Mouse (Mus musculus) left cerebral cortex, postnatal 4 days (tissue): ENCODE measurements around the gene Qrfpr. TPM values are rescaled to one million over a fixed set of nuclear protein-coding genes. Genes with fewer than 3 reads are reported as not detected.
A peak's percentile ranks its signal among the peaks of the same experiment; 100 is the strongest.

Experiments used
- DNase-seq: peaks from one replicate; pipeline ENCODE4 v3.0.0-alpha.2; 2022
- intact Hi-C: fragments of 180-260 bp; cut with DNase I; formaldehyde crosslinking; loops from one replicate; pipeline ENCODE4 v1.15.1; 2025
- total RNA-seq, 2 experiments: library from RNA; stranded (reverse); gene quantifications; 2 replicates each; pipeline ENCODE4 v1.2.3; 2021

Qrfpr gene
- total RNA-seq, 2 experiments from 2014 or later = 0.66 to 0.83 TPM

GRCm38 (mm10) chr3:36155268-36155667 is 66.8 kb downstream of the Qrfpr start:
- peak; percentile 4 for DNase-seq
- intact Hi-C loops = no loop called here

GRCm38 (mm10) chr3:36150934-36151686 is 71.0 kb downstream of the Qrfpr start, which contains the start of gene D3Ertd254e:
TSS of gene D3Ertd254e (plus strand) at chr3:36151017.
- intact Hi-C loops = no loop called here
- DNase-seq = peak; percentile 92

- intact Hi-C loops = no loop called here
- DNase-seq = no peak
Observed at GRCm38 (mm10) chr3:36150537-36150933, 71.6 kb downstream of the Qrfpr start.

GRCm38 (mm10) chr3:36138996-36139395 is 83.1 kb downstream of the Qrfpr start:
- intact Hi-C loops = no loop called here

GRCm38 (mm10) chr3:36138171-36138660 is 83.9 kb downstream of the Qrfpr start:
- no peak for DNase-seq
- intact Hi-C loops = no loop called here

More at GRCm38 (mm10) chr3:36138996-36139395, 83.1 kb downstream of the Qrfpr start:
- DNase-seq = no peak

- intact Hi-C loops = no loop called here
- no peak for DNase-seq
Observed at GRCm38 (mm10) chr3:36137560-36137959, 84.6 kb downstream of the Qrfpr start.

GRCm38 (mm10) chr3:36136152-36136551 is 86.0 kb downstream of the Qrfpr start:
- DNase-seq = no peak
- intact Hi-C loops = no loop called here

Other genes starting within 250 kb of the Qrfpr start
- 10 to 100 TPM; 31.0 to 36.5 TPM for gene Mccc1, start 221.6 kb downstream of the Qrfpr start, total RNA-seq
- gene Ccdc144b, start 168.8 kb downstream of the Qrfpr start, total RNA-seq = not detected
- gene Acad9, start 156.3 kb downstream of the Qrfpr start, total RNA-seq = 10 to 100 TPM; 47.3 to 58.1 TPM
- 10 to 100 TPM; 23.2 to 23.4 TPM for gene D3Ertd254e, start 71.3 kb downstream of the Qrfpr start, total RNA-seq